Mouse (Mus musculus): ENCODE results near the gene Sestd1. TPM values are rescaled to one million over a fixed set of nuclear protein-coding genes. Genes with fewer than 3 reads are reported as not detected.

Sestd1 gene
- total and polyA plus RNA-seq, 2 experiments, result 0.80 to 1.6 TPM

DNA sequence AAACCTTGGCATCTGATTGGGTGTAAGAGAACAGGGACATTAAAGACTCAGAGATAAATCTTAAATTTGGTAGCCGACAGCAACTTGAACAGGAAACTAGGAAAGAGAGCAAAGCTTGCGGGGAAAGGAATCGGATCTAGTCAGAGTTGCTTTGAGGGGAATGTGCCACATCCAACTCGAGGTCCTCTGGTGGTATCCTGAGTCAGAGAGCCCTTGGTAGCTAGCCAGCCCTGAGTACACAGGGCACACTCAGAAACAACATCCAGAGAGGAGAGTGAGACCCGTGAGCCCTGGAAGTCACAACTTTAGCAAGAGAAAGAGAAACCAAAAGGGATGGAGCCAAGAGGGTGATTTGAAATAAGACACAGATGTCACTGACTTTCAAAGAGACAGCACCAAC lies 85.3 kb downstream of the Sestd1 start:
- peak overlapping the region; percentile 22 for H3K27ac ChIP-seq (replicated peaks; ENCODE audit: insufficient read depth, low read depth, low read length)
- H3K9ac ChIP-seq (ENCODE audit: low read depth, low read length), result no peak overlapping the region
- no peaks in the 10 kb centered on the region for H3K36me3 ChIP-seq (ENCODE audit: control insufficient read depth, insufficient read depth, low read length)
- no peaks in the 10 kb centered on the region for H3K79me2 ChIP-seq (ENCODE audit: control insufficient read depth, insufficient read depth, low read length)
- no peak for DNase-seq (ENCODE audit: extremely low read depth, low read depth, low spot score)
- WGBS, result 78% methylated on average over 5 of the region's 5 CpGs
- H3K27me3 ChIP-seq (ENCODE audit: control insufficient read depth, insufficient read depth, low read length), result no peaks in the 10 kb centered on the region
- no peak for TF ChIP-seq CTCF (IDR thresholded peaks at IDR 0.05; ENCODE audit: low read depth, low read length)
- TF ChIP-seq POLR2A (IDR thresholded peaks at IDR 0.05; ENCODE audit: extremely low read depth, insufficient read depth, low read length), result no peak
- no peak overlapping the region for H3K4me3 ChIP-seq (ENCODE audit: insufficient read depth, low read depth, low read length)
- H3K4me1 ChIP-seq (ENCODE audit: control insufficient read depth, insufficient read depth, low read length), result no peaks in the 10 kb centered on the region; the same call in 1 of the 2 replicates

GRCm38 (mm10) chr2:77191811-77192210 lies 88.6 kb downstream of the Sestd1 start:
- H3K36me3 ChIP-seq (ENCODE audit: control insufficient read depth, insufficient read depth, low read length), result no peaks in the 10 kb centered on the region
- DNase-seq (ENCODE audit: extremely low read depth, low read depth, low spot score), result no peak
- TF ChIP-seq POLR2A (IDR thresholded peaks at IDR 0.05; ENCODE audit: extremely low read depth, insufficient read depth, low read length) (no peak), CTCF (IDR thresholded peaks at IDR 0.05; ENCODE audit: low read depth, low read length) (no peak)
- H3K27ac ChIP-seq (replicated peaks; ENCODE audit: insufficient read depth, low read depth, low read length), result no peak overlapping the region
- H3K27me3 ChIP-seq (ENCODE audit: control insufficient read depth, insufficient read depth, low read length), result no peaks in the 10 kb centered on the region
- H3K4me3 ChIP-seq (ENCODE audit: insufficient read depth, low read depth, low read length), result no peak overlapping the region
- H3K9ac ChIP-seq (ENCODE audit: low read depth, low read length), result no peak overlapping the region
- H3K79me2 ChIP-seq (ENCODE audit: control insufficient read depth, insufficient read depth, low read length), result no peaks in the 10 kb centered on the region
- WGBS, result 95% methylated on average over 3 of the region's 3 CpGs
- no peaks in the 10 kb centered on the region for H3K4me1 ChIP-seq (ENCODE audit: control insufficient read depth, insufficient read depth, low read length)

- Histone ChIP-seq H3K4me1 (ENCODE audit: control insufficient read depth, insufficient read depth, low read length) (no peaks in the 10 kb centered on the region), H3K27ac (replicated peaks; ENCODE audit: insufficient read depth, low read depth, low read length) (no peak overlapping the region), H3K36me3 (ENCODE audit: control insufficient read depth, insufficient read depth, low read length) (no peaks in the 10 kb centered on the region), H3K27me3 (ENCODE audit: control insufficient read depth, insufficient read depth, low read length) (no peaks in the 10 kb centered on the region), H3K4me3 (ENCODE audit: insufficient read depth, low read depth, low read length) (no peak overlapping the region), H3K79me2 (ENCODE audit: control insufficient read depth, insufficient read depth, low read length) (no peaks in the 10 kb centered on the region), H3K9ac (ENCODE audit: low read depth, low read length) (no peak overlapping the region)
- no peak for DNase-seq (ENCODE audit: extremely low read depth, low read depth, low spot score)
- no peak for TF ChIP-seq CTCF (IDR thresholded peaks at IDR 0.05; ENCODE audit: low read depth, low read length)
- no peak for TF ChIP-seq POLR2A (IDR thresholded peaks at IDR 0.05; ENCODE audit: extremely low read depth, insufficient read depth, low read length)
- WGBS, result 96% methylated on average over 7 of the region's 7 CpGs
These were observed 89.5 kb downstream of the Sestd1 start for GRCm38 (mm10) chr2:77190891-77191290.

- DNase-seq (ENCODE audit: extremely low read depth, low read depth, low spot score), result no peak
- Histone ChIP-seq H3K79me2 (ENCODE audit: control insufficient read depth, insufficient read depth, low read length) (no peaks in the 10 kb centered on the region), H3K27ac (replicated peaks; ENCODE audit: insufficient read depth, low read depth, low read length) (no peak overlapping the region), H3K4me3 (ENCODE audit: insufficient read depth, low read depth, low read length) (no peak overlapping the region), H3K4me1 (ENCODE audit: control insufficient read depth, insufficient read depth, low read length) (no peaks in the 10 kb centered on the region), H3K36me3 (ENCODE audit: control insufficient read depth, insufficient read depth, low read length) (no peaks in the 10 kb centered on the region), H3K9ac (ENCODE audit: low read depth, low read length) (no peak overlapping the region), H3K27me3 (ENCODE audit: control insufficient read depth, insufficient read depth, low read length) (no peaks in the 10 kb centered on the region)
- TF ChIP-seq POLR2A (IDR thresholded peaks at IDR 0.05; ENCODE audit: extremely low read depth, insufficient read depth, low read length) (no peak), CTCF (IDR thresholded peaks at IDR 0.05; ENCODE audit: low read depth, low read length) (no peak)
- 97% methylated on average over 3 of the region's 3 CpGs for WGBS
These were observed 90.1 kb downstream of the Sestd1 start for GRCm38 (mm10) chr2:77190301-77190700.

GRCm38 (mm10) chr2:77189671-77190070 lies 90.7 kb downstream of the Sestd1 start:
- Histone ChIP-seq H3K27ac (replicated peaks; ENCODE audit: insufficient read depth, low read depth, low read length) (no peak overlapping the region), H3K79me2 (ENCODE audit: control insufficient read depth, insufficient read depth, low read length) (no peaks in the 10 kb centered on the region), H3K9ac (ENCODE audit: low read depth, low read length) (no peak overlapping the region), H3K27me3 (ENCODE audit: control insufficient read depth, insufficient read depth, low read length) (no peaks in the 10 kb centered on the region), H3K36me3 (ENCODE audit: control insufficient read depth, insufficient read depth, low read length) (no peaks in the 10 kb centered on the region), H3K4me3 (ENCODE audit: insufficient read depth, low read depth, low read length) (no peak overlapping the region), H3K4me1 (ENCODE audit: control insufficient read depth, insufficient read depth, low read length) (no peaks in the 10 kb centered on the region)
- DNase-seq (ENCODE audit: extremely low read depth, low read depth, low spot score), result no peak
- WGBS, result 94% methylated on average over 7 of the region's 7 CpGs
- no peak for TF ChIP-seq CTCF (IDR thresholded peaks at IDR 0.05; ENCODE audit: low read depth, low read length)
- TF ChIP-seq POLR2A (IDR thresholded peaks at IDR 0.05; ENCODE audit: extremely low read depth, insufficient read depth, low read length), result no peak

DNA sequence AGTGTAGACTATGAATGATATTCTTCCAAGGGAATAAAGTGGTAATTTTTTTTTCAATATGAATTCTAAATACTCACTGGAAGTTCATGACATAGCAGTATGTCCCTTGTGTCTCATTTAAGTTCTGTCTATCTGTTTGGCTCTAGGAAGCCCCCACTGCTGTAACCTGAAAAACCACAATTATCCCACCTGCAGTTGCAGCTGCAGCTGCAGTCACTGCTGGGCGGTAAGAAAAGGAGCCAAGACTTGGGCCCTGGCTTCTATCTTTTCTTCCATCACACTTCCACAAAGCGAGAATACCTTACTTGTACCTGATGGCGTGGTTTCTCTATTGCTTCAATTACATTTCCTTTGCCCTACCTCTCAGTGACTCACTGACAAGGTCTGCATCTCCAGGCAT lies 92.9 kb downstream of the Sestd1 start:
- TF ChIP-seq CTCF (IDR thresholded peaks at IDR 0.05; ENCODE audit: low read depth, low read length) (no peak), POLR2A (IDR thresholded peaks at IDR 0.05; ENCODE audit: extremely low read depth, insufficient read depth, low read length) (no peak)
- WGBS, result 97% methylated on average over 3 of the region's 3 CpGs
- Histone ChIP-seq H3K79me2 (ENCODE audit: control insufficient read depth, insufficient read depth, low read length) (no peaks in the 10 kb centered on the region), H3K4me3 (ENCODE audit: insufficient read depth, low read depth, low read length) (no peak overlapping the region), H3K4me1 (ENCODE audit: control insufficient read depth, insufficient read depth, low read length) (no peaks in the 10 kb centered on the region), H3K9ac (ENCODE audit: low read depth, low read length) (no peak overlapping the region), H3K36me3 (ENCODE audit: control insufficient read depth, insufficient read depth, low read length) (no peaks in the 10 kb centered on the region), H3K27ac (replicated peaks; ENCODE audit: insufficient read depth, low read depth, low read length) (no peak overlapping the region), H3K27me3 (ENCODE audit: control insufficient read depth, insufficient read depth, low read length) (no peaks in the 10 kb centered on the region)
- DNase-seq (ENCODE audit: extremely low read depth, low read depth, low spot score), result no peak

Data from liver, adult 2 months (tissue).